Mouse (Mus musculus): ENCODE results near the gene Banp.

Gene Banp

DNA sequence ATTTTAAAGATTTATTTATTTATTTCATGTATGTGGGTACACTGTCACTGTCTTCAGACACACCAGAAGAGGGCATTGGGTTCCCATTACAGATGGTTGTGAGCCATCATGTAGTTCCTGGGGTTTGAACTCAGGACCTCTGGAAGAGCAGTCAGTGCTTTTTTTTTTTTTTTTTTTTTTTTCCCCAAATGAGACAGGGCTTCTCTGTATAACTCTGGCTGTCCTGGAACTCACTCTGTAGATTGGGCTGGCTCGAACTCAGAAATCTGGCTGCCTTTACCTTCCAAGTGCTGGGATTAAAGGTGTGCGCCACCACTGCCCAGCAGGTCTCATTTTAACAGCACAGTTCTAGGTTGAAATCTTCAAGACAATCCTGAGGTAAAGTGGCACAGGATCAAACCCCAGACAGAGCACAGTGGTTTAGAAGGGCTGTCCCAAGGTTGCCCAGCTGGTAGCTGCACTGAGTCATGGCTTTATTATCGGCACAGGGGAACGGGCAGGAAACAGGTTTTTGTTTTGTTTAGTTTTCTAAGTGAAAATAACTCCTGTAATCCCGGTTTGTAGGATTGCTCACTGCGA, at the start of gene Banp:
Banp (plus strand) TSS at position 529 of the 579 bp plus-strand sequence.
- DNase-seq: peak in 1 of 2 experiments; percentile 33

DNA sequence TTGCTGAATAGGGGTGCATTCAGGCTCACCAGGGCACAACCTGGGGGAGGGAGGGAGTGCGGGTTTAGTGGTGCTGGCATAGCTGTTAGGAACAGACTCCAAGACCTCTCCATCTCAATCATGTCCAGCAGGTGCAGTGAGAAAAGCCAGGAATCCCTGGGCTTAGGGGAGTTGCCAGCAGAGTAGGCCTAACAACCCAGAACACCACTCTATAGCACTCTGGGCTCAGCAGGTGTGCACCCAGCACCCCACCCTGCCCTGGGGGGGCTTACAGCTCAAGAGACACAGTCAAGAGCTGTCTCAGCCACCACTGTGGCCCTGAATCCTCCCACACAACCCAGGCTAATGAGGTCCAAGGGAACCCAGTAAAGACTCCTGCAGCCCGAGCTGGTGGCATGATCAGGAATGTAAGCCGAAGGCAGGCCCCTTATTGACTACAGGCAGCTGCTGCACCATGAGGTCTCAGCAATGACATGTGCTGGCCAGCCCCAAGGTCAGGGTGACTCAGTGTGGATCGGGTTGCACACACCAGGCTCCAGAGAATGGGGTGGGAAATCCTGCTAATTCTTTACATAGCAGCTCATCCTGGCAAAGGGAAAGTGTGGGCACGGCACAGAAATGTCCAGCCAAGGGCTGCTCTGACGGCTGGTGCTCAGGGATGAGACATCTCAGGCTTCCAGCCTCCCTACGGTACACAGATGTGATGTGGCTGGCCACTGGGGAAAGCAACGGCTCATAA, 47.9 kb upstream of the Banp start:
- DNase-seq: peak; percentile 27 to 50

DNA sequence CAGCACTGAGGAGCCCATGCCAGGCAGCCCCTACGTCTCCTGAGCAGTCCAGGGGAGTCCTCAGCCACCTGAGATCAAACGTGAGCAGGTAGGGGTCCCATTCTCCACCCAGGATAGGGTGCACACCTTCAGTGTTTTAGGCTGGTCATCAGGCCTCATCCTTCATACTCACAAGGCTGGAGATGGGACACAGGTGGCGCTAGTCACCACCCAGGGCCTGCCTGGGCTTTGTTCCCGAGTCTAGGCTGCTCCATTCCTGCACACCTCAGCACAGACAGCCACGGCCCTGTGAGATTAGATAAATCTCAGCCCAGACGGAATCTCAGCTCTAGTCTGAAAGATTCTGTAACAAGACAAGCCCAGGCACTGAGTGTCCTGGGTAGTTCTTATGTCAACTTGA, 45.6 kb upstream of the Banp start:
- peak; percentile 60 to 62 for DNase-seq

DNA sequence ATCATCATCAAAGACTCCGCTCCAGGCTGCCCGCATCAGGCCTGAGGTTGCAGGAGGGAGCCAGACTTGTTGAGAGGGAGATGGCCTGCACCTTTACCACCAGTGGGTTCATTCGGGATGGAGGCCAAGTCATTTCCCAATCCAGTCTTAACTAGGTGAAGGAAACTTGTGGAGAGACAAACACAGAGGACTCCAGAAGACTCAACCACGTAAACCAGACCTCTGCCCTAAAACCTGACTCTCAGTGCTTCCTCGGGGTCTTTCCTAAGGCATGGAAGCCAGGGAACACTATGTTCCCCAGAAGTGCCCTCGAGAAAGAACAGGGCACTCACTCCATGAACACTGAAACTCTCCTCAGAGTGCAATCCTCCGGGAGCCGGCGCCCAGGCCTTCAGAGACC, 44.6 kb upstream of the Banp start:
- DNase-seq: no peak

DNA sequence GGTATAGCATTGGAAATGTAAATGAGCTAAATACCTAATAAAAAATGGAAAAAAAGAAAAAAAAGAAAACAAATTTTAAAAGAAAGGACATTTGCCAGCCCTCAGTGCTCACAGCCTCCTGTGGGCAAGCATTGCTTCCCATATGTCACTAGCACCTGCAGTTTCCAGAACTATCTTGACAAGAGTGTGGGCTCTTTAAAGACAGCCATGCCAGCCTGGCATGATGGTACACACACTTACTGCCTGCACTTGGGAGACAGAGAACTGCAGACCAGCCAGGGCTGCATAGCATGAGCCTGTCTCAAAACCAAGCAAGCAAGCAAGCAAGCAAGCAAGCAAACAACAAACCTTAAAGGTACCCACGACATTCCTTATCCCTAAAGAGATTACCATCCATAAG, 44.1 kb upstream of the Banp start:
- no peak for DNase-seq

DNA sequence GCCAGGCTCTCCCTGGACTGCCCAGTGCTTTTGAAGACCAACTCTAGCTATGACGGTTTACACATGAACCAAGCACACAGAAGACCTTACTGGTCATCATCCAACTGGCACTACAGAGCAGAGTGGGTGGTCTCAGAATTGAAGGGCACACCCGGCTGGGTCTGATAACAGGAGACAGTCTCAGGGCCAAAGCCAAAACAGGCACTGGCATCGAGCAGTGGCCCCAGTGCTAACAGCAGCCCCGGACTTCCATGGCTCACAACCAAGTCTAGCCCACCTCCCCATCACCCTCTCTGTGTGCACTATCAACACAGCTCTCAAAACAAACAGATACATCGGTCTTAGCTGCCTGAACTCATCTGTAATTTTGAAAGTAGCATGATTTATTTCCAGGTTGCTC, 43.7 kb upstream of the Banp start:
- DNase-seq: peak in 1 of 2 experiments; percentile 53

DNA sequence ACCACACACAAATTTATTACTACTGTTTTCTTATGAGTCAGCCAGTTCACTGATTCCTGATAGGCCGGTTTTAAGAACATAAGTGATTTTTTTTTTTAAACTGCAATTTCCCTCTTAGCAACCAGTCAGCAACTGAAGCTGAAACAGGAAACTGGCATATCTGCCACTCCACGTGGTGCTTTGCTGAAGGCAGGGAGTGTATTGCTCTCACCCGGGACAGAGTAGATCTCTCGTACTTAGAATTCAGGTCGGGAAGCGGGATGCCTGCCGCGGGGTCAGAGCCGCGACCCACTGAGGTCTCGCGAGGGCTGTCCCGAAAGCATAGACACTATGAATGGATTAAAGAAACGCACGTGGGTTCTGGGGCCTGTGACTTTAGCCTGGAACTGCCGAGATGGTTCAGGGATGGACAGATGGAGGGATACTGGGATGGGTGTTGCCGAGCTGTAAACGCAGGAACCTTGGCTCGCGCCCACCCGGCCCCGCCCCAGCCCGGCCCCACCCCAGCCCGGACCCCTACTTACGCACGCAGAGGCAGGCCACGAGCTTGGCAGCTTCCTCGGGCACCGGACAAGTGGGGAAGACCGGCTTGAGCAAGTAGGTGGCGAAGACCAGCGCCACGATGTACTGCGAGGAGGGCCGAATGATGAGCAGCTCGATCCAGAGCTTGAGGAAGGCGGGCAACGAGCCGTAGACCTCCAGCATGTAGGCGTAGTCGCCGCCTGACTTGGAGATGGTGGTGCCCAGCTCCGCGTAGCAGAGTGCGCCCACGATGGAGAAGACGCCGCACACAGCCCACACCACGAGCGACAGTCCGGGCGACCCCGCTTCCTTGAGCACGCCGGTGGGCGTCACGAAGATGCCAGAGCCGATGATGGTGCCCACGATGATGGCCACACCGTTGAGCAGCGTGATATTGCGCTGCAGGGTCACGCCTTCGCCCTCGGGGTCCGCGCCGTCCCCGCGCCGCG, 42.7 kb upstream of the Banp start:
- peak; percentile 51 to 63 for DNase-seq

DNA sequence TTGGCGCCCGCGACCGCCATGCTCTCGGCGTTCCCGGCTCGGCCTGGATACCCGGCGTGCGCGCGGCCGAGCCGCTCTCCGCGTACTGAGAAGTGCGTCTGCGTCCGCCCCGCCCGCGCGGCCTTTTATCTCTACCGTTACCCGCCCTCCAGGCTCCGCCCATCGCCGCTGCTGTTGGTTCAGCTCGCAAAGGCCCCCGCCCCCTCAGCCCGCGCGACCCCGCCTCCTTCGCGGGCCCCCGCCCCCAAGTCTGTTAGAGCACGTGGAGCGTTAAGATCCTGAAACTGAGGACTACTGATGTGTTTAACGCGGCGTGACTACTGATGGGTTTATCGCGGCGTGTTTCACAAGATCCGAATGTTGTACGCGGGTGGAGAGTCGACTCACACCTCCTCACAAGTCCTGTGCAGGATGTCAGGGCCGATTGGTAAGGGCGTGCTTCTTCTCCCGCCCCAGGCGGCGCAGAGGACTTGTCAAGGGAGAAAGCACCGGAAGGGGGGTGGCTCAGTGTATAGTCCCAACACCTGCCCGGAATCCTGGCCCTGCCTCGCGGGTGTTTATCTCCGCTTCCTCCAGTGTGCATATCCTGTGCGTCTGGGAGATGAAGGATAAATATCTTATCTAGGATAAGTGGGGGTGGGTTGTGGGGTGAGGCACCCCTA, 41.8 kb upstream of the Banp start, which contains the start of gene Slc7a5:
Slc7a5 (minus strand) TSS at position 108 of the 662 bp plus-strand sequence.
- DNase-seq: peak; percentile 99 to 100

DNA sequence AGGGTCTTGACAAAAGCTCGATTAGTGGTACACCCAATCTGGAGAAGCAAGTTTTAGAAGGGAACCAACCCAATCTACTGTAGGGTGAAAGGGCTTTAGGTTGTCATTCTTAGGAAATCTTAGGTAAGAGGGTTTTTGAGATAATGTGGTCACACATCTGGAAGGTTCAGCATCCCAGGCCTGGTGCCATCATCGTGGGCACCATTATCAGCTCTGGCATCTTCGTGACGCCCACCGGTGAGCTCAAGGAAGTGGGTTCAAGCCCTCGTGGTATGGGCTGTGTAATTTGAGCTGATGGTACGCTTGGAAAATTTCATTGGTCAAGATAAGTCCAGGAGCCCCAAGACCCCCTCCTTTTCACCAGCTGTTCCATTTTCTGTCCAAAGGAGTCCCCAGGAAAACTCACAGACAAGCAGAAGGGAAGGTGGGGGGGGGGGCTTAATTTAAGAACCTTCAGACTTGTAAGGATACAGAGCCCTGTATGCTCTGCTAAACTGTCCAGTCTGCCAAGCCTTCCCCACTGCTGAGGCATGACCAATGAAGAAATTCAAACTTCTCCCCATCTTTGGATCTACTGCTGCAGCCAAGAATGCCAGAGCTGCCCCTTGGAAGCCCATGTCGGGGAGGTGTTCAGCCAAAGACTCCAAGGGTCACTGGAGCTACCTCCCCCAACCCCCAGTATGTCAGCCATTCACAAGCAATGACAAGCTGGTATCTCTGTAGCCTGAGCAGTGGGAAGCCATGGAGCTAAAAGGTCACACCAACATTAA, 41.0 kb upstream of the Banp start:
- DNase-seq: no peak

DNA sequence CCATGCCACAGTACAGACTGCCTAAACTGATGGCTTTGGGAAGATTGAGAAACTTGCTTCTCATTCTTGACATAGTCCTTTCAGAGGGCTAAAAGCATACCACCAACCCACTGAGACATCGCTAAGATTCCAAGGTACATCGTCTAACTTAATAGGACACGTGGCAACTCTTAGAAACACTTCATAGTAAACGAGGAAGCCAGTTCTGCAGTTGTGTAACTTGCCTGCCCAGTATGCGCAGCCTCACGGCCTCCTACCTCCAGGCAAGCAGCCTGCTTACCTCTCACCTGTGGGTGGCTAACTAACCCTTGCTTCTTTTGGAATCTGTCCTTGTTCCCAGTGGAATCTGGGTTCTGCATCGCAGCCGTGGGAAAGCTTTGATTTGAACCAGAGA, 40.4 kb upstream of the Banp start:
- no peak for DNase-seq

DNA sequence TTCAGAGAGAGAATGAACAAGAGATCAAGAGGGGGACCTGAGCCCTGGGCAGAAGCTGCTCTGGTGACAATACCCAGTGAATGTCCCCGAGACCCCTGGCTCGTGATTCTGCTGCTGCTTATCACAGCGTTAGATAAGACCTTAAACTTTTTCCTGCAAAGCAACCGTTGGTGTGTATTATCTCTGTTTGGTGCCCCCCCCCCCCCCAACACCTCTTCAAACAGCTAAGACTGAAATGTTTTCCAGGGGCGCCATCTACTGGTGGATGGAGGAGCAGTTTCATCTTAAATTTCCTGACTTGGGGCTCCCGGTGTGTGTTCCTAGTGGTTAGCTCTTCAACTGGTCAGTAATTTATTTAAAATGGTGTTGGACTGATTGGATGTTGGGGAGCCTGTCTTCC, 39.9 kb upstream of the Banp start:
- peak; percentile 89 to 93 for DNase-seq

DNA sequence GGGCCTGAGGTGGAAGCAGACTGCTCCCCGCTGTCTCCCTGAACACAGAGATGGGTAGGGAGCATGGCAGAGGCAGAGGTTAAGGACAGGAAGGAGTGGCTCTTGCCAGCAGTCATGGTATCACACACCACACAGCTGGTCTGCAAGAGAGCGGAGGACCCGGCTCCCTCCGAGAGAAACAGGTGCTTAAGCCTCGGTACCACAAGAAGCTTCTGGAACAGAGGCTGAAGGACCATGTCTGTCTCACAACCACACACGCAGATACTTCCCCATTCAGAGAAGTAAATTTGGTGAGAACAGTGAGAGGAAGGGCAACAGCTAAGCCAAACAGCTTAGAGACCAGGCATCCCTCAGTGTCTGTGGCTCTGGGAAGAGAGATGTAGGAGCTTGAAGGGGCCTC, 38.1 kb upstream of the Banp start:
- no peak for DNase-seq

DNA sequence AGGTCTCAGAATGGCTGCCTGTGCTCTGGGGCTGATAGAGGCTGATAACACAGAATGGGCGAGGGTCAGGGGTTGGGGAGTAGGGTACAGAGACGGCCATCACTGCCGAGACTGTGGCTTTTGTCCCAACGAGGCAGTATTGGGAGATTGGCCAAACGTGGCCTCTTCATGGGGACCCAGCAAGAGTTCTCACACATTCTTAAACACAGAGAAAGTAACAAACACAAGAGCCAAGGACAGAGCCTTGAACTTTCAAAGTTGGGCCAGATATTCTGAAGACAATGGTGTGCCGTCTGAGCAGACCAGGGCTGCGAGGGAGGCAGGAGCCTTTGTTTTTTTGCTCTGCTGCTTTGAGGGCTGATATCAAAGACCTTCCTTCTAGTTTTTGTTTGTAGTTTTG, 37.6 kb upstream of the Banp start:
- no peak for DNase-seq

DNA sequence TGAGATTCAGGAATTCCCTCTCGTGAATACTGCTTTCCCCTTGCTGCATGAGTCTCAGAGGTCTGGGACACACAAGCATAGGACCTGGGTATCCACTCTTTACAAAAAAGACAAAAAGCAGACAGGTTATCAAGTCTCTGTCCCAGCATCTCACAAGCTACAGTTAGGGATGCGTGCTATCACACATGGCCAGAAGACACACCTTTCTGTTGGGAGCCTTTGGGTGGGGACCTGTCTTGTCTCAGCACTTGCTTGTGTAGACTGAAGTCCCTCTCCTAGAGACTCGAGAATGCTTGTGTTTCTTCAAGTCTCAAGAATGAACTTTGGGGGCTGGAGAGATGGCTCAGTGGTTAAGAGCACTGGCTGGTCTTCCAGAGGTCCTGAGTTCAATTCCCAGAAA, 36.7 kb upstream of the Banp start:
- DNase-seq: no peak

DNA sequence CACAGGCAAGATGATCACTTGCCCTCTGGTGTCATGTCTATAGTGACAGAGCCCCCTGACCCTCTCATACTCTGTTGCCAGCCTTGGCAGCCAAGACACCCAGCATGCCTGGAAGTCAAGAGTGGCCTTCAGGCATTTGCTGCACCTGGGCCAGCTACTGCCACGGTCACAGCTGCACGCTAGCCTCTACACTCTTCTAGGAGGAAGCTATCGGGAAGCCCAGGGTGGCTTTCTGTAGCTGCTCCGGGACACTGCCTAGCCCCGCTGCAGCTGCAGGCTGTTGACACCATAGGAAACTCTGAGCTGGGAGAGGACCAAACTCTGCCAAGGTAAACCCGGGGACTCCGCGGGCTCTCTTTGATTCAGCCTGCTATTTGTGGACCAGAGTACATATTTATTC, 36.2 kb upstream of the Banp start:
- DNase-seq: peak in 1 of 2 experiments; percentile 7

DNA sequence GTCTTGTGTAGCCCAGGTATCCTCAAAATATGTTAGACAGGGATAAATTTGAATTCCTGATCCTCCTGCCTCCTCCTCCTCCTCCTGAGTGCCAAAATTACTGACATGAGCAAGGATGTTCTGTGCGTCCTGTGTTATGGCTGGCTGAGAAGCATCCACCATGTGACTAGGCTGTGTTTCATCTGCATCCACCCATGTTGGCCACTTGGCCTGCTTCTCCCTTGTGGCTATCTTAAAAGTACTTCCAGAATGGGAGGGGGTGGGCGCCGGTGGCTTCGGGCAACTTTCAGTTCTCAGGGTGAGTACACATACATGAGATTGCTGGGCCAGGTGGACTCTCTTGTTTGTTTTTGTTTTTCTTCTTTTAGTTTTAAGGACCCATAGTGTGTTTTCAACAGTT, 30.4 kb upstream of the Banp start:
- no peak for DNase-seq

DNA sequence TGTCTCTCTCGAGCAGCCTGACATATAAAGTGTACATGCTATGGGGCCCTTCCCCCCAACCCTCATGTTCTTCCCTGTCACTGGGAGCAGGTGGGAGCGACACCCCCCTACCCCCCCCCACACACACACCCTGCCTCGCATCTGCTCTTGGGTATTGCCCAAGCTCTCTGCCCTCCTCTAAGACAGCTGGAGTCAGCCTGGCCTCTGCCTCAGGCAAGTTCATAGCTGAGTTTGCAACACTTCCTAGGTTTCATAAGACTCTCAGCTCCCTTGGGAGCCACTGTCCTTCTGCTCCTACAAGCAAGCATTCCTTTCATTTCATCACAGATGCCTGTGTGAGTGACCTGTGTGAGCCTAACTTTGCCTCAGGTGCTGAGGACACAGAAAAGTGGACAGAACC, 29.8 kb upstream of the Banp start:
- no peak for DNase-seq

DNA sequence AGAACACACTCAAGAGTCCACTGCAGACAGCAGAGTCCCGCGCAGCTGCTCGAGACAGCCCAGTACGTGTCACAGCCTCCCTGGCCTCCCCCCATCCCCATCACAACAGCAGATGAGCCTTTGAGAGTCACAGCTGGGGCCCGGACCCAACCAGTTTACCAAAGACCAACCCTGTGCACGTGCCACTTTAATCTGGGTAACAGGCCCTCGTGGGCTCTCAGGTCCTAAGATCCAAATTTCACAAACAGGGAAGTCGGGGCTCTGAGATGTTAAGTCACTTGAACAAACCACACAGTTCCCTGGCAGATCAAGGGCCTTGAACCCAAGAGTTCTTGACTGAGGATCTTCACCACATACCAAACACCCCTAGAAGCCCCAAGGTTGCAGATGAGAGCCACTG, 28.0 kb upstream of the Banp start:
- DNase-seq: no peak

DNA sequence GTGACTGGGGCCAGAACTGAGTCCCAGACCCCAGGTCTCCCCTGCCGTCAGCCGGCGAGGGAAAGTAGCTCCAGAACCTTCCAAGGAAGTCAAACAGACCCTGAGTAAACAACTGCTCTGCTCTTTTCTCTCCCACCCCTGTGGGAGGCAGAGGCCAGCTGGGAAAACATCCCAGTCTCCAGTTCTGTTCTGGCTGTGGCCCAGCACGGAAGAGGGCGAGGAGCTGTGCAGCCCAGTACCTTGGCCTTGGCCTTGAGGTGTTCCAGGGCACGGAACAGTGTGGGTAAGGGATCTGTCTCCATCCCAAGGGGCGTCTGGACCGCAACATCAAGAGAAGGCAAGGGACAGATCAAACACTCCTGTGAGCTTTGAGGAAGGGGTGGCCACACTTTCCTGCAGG, 27.4 kb upstream of the Banp start:
- DNase-seq: no peak

DNA sequence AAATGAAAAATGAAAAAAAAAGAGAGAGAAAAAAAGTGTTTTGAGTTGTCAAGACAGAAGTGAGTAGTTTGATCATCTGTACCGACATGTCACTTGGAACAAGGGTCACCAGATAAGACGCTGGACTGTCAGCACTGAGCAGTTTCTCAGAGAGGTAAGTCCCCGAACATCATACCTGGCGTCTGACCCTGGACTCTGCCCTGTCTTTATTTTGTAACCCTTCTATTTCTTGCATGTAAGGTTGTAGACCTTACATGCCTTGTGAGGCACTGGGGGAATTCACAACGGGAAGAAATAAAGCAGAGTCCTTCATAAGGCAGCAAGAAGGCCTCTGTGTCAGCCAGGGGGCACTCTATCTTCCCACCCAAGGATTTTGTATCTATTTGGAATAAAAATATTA, 24.9 kb upstream of the Banp start:
- no peak for DNase-seq

DNA sequence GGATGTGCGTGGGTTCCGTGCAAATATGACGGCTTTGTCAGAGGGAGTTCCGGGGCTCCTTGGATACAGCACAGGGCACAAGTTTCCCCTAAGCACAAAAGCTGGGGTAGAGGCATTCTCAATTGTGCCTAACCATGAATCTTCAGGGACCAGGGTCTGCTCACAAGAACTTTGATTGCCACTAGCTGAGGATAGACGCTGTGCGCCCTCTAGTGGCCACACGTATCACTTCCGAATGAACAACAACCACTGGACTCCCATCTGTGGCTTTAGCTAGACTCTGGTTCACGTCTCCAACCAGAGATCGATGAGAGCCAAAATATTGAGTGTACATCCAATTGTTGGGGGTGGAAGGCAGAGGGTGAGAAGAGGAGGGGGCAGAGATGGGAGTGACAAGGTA, 23.9 kb upstream of the Banp start:
- DNase-seq: peak; percentile 89 to 90

DNA sequence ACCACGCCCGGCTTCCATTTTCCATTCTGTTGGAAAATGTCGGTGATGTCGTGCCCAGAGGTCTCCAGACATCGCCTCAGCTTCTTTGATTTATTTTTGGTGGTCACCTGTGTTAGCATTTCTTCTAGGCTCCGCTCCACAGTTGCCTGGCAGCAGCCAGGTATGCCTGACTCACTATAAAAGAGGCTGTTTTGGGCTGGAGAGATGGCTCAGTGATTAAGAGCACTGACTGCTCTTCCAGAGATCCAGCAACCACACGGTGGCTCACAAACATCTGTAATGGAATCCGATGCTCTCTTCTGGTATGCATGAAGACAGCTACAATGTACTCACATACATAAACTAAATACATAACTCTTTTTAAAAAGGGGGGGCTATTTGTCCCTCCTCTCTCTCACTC, 23.3 kb upstream of the Banp start:
- no peak for DNase-seq

All from cerebellum, postnatal 10 days (tissue).